ENCODE assay signal across 8 mouse cellular contexts in the genomic region with DNA sequence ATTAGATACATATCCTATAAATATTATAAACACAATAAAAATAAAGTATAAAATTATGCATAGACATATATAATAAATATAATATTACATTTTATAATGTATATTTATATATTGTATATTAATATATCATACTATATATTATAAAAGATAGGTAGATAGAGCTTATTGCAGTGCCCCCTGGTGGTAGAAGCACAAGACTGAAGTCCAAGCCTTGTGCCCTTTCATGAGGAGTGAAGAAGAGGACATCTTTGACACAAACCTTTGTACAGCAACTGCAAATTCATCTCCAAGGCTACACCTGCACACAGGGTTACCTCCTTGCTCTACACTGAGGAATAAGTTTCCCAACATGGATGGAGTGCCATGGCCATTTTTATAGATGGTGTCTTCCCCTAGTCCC. TPM values are rescaled to one million over a fixed set of nuclear protein-coding genes. Genes with fewer than 3 reads are reported as not detected.
DNase-seq lines count a peak whose midpoint lies in the region; ATAC-seq and TF ChIP-seq lines count a peak whose summit lies in the region.

No protein-coding gene starts in this region.

- no peak overlapping the region for H3K4me2 ChIP-seq in hindbrain, postnatal 0 days (ENCODE audit: low read depth, low read length)
- H3K4me2 ChIP-seq in hindbrain, embryonic 12.5 days (replicated peaks), result no peak overlapping the region
- H3K4me2 ChIP-seq in forebrain, embryonic 15.5 days (replicated peaks), result no peak overlapping the region

- H3K27me3 ChIP-seq in hindbrain, postnatal 0 days (ENCODE audit: insufficient read depth, low read length), result no peaks in the 10 kb centered on the region
- H3K27me3 ChIP-seq in hindbrain, embryonic 12.5 days, result no peaks in the 10 kb centered on the region
- no peaks in the 10 kb centered on the region; a peak in 1 of 4 replicates for H3K27me3 ChIP-seq in MEL (ENCODE audit: control insufficient read depth in 1 of 2, insufficient read depth in 2 of 2, low read length in 2 of 2)
- H3K27me3 ChIP-seq in forebrain, embryonic 15.5 days, result no peaks in the 10 kb centered on the region

- no peak for TF ChIP-seq EP300 in MEL (IDR thresholded peaks at IDR 0.05; ENCODE audit: low read depth in 1 of 2, low read length in 2 of 2)

- peak; percentile 66 for TF ChIP-seq RAD21 in MEL (IDR thresholded peaks at IDR 0.05; ENCODE audit: low read depth, low read length)

- H3K9me3 ChIP-seq in hindbrain, postnatal 0 days (ENCODE audit: low read length), result no peaks in the 10 kb centered on the region
- H3K9me3 ChIP-seq in hindbrain, embryonic 12.5 days (replicated peaks), result no peaks in the 10 kb centered on the region
- H3K9me3 ChIP-seq in MEL (replicated peaks; ENCODE audit: insufficient read depth, low read length), result no peaks in the 10 kb centered on the region
- no peaks in the 10 kb centered on the region for H3K9me3 ChIP-seq in forebrain, embryonic 15.5 days

- TF ChIP-seq POLR2A in MEL (IDR thresholded peaks at IDR 0.05; ENCODE audit: control insufficient read depth in 1 of 2, insufficient read depth in 1 of 2, low read depth in 1 of 2, low read length in 2 of 2, poor library complexity in 1 of 2), result no peak

- no peaks in the 10 kb centered on the region for H3K4me1 ChIP-seq in hindbrain, postnatal 0 days (ENCODE audit: insufficient read depth, low read length)
- H3K4me1 ChIP-seq in hindbrain, embryonic 12.5 days, result no peaks in the 10 kb centered on the region
- H3K4me1 ChIP-seq in MEL (ENCODE audit: control insufficient read depth in 1 of 2, insufficient read depth in 2 of 2, low read length in 2 of 2), result peaks cover 0 to 2% of the 10 kb centered on the region in 2 experiments; a peak in 1 of 4 replicates
- no peaks in the 10 kb centered on the region for H3K4me1 ChIP-seq in forebrain, embryonic 15.5 days

- H3K36me3 ChIP-seq in hindbrain, postnatal 0 days (ENCODE audit: insufficient read depth, low read length), result no peaks in the 10 kb centered on the region
- H3K36me3 ChIP-seq in hindbrain, embryonic 12.5 days, result no peaks in the 10 kb centered on the region
- no peaks in the 10 kb centered on the region for H3K36me3 ChIP-seq in MEL (ENCODE audit: control insufficient read depth in 1 of 2, insufficient read depth in 2 of 2, low read length in 2 of 2)
- no peaks in the 10 kb centered on the region for H3K36me3 ChIP-seq in forebrain, embryonic 15.5 days

- no peak for ATAC-seq in hindbrain, postnatal 0 days
- ATAC-seq in hindbrain, embryonic 12.5 days (ENCODE audit: low FRiP score), result no peak
- ATAC-seq in monocyte, adult 5-6 weeks (replicated peaks; ENCODE audit: insufficient number of reproducible peaks, low FRiP score, low TSS enrichment, poor library complexity, severe bottlenecking), result peak; percentile 68; the same call in 1 of the 2 replicates
- ATAC-seq in forebrain, embryonic 15.5 days (replicated peaks), result no peak

- H3K27ac ChIP-seq in hindbrain, postnatal 0 days, result no peak overlapping the region
- no peak overlapping the region for H3K27ac ChIP-seq in hindbrain, embryonic 12.5 days
- no peak overlapping the region for H3K27ac ChIP-seq in MEL (ENCODE audit: control insufficient read depth, low read depth, low read length)
- H3K27ac ChIP-seq in forebrain, embryonic 15.5 days (replicated peaks), result no peak overlapping the region

- no peak overlapping the region for H3K9ac ChIP-seq in hindbrain, postnatal 0 days (replicated peaks; ENCODE audit: low read length)
- no peak overlapping the region for H3K9ac ChIP-seq in hindbrain, embryonic 12.5 days
- H3K9ac ChIP-seq in MEL (ENCODE audit: control insufficient read depth, low read depth, low read length, poor library complexity, severe bottlenecking), result no peak overlapping the region
- no peak overlapping the region for H3K9ac ChIP-seq in forebrain, embryonic 15.5 days (replicated peaks)

- DNase-seq in hindbrain, postnatal 0 days (ENCODE audit: low spot score), result peak; percentile 70
- DNase-seq in 416B (ENCODE audit: low read depth) (peak; percentile 67), MEL (ENCODE audit: low read depth, low spot score) (peak; percentile 70)
- peak; percentile 47 for DNase-seq in cerebellum, adult 9-11 months
- DNase-seq in kidney, postnatal 10 days, result peak; percentile 76

- H3K4me3 ChIP-seq in hindbrain, postnatal 0 days (ENCODE audit: low read length), result no peak overlapping the region
- no peak overlapping the region for H3K4me3 ChIP-seq in hindbrain, embryonic 12.5 days
- no peak overlapping the region for H3K4me3 ChIP-seq in MEL (ENCODE audit: control insufficient read depth in 1 of 2, insufficient read depth in 1 of 2, low read depth in 2 of 2, low read length in 2 of 2)
- no peak overlapping the region for H3K4me3 ChIP-seq in forebrain, embryonic 15.5 days

- no peaks in the 10 kb centered on the region for H3K79me2 ChIP-seq in MEL (ENCODE audit: control insufficient read depth, insufficient read depth, low read length, poor library complexity)

- peak; percentile 61 for TF ChIP-seq CTCF in hindbrain, postnatal 0 days (IDR thresholded peaks at IDR 0.05; ENCODE audit: low read depth)
- peak; percentile 65 to 73 (median 67) for TF ChIP-seq CTCF in MEL (IDR thresholded peaks at IDR 0.05 in 2 of 3, conservative IDR thresholded peaks at IDR 0.05 in 1 of 3; ENCODE audit: control insufficient read depth in 1 of 3, insufficient read depth in 1 of 3, low read depth in 2 of 3, low read length in 3 of 3, poor library complexity in 1 of 3, severe bottlenecking in 1 of 3)

TF ChIP-seq in MEL, 35 proteins besides CTCF, POLR2A, EP300 and RAD21:
- TF ChIP-seq SMC3 (IDR thresholded peaks at IDR 0.05; ENCODE audit: low read depth, low read length) (peak; percentile 90), SIN3A (IDR thresholded peaks at IDR 0.05; ENCODE audit: low read length) (no peak), ZNF384 (IDR thresholded peaks at IDR 0.05; ENCODE audit: low read depth, low read length) (no peak), ZC3H11A (IDR thresholded peaks at IDR 0.05; ENCODE audit: low read depth, low read length) (peak; percentile 88), POLR2AphosphoS5 (IDR thresholded peaks at IDR 0.05; ENCODE audit: borderline replicate concordance, low read depth, low read length) (no peak)

RNA-seq across cellular contexts. Expression of gene Cfap97d2, which starts 20.0 kb away (rescaled TPM):
- total RNA-seq in hindbrain, postnatal 0 days (2014; rRNA removed), result 0.54 and 0.84 TPM in 2 replicates
- polyA plus RNA-seq in hindbrain, postnatal 0 days (2015; fragmentation: Nextera tagmentation; extraction: Ambion mirVana), result 1.8 TPM in 2 replicates
- polyA plus RNA-seq in hindbrain, embryonic 12.5 days (2016; fragmentation: Nextera tagmentation; extraction: Ambion mirVana), result 2.3 and 2.6 TPM in 2 replicates
- total RNA-seq in MEL (2012; rRNA removed), result not detected in 2 replicates
- not detected for polyA plus RNA-seq in MEL (2012; ENCODE audit: insufficient read depth in 1 of 2, insufficient read length in 2 of 2, low read depth in 1 of 2, low replicate concordance in 2 of 2, missing spikeins in 1 of 2)
- total RNA-seq in monocyte, adult 5-6 weeks (2017), result 2.5 TPM in 1 of 3 replicates, not detected in the others
- polyA plus RNA-seq in forebrain, embryonic 15.5 days (2015; fragmentation: Nextera tagmentation; extraction: Ambion mirVana), result 0.75 and 1.2 TPM in 2 replicates

RNA-seq across cellular contexts. Expression of gene Cdc16, which starts 31.8 kb away (rescaled TPM):
- total RNA-seq in hindbrain, postnatal 0 days (2014; rRNA removed), result 97.7 and 130 TPM in 2 replicates
- polyA plus RNA-seq in hindbrain, postnatal 0 days (2015; fragmentation: Nextera tagmentation; extraction: Ambion mirVana), result 99.9 and 103 TPM in 2 replicates
- polyA plus RNA-seq in hindbrain, embryonic 12.5 days (2016; fragmentation: Nextera tagmentation; extraction: Ambion mirVana), result 214 and 222 TPM in 2 replicates
- 57.2 and 59.6 TPM in 2 replicates for total RNA-seq in MEL (2012; rRNA removed)
- polyA plus RNA-seq in MEL (2012; ENCODE audit: insufficient read depth in 1 of 2, insufficient read length in 2 of 2, low read depth in 1 of 2, low replicate concordance in 2 of 2, missing spikeins in 1 of 2), result 10 to 100 TPM in 1 of 2 experiments, not detected in 1; 53.6 TPM
- total RNA-seq in monocyte, adult 5-6 weeks (2017), result 26.3 to 45.9 TPM (median 30.8 TPM) in 3 replicates
- 182 and 187 TPM in 2 replicates for polyA plus RNA-seq in forebrain, embryonic 15.5 days (2015; fragmentation: Nextera tagmentation; extraction: Ambion mirVana)

RNA-seq across cellular contexts. Expression of gene Rasa3, which starts 48.3 kb away (rescaled TPM):
- total RNA-seq in hindbrain, postnatal 0 days (2014; rRNA removed), result 84.7 and 85.2 TPM in 2 replicates
- polyA plus RNA-seq in hindbrain, postnatal 0 days (2015; fragmentation: Nextera tagmentation; extraction: Ambion mirVana), result 29.4 and 33.5 TPM in 2 replicates
- polyA plus RNA-seq in hindbrain, embryonic 12.5 days (2016; fragmentation: Nextera tagmentation; extraction: Ambion mirVana), result 30.0 and 31.4 TPM in 2 replicates
- total RNA-seq in MEL (2012; rRNA removed), result 18.3 and 22.4 TPM in 2 replicates
- polyA plus RNA-seq in MEL (2012; ENCODE audit: insufficient read depth in 1 of 2, insufficient read length in 2 of 2, low read depth in 1 of 2, low replicate concordance in 2 of 2, missing spikeins in 1 of 2), result 10 to 100 TPM in 1 of 2 experiments, not detected in 1; 28.0 TPM
- 276 to 375 TPM (median 323 TPM) in 3 replicates for total RNA-seq in monocyte, adult 5-6 weeks (2017)
- 22.1 and 23.4 TPM in 2 replicates for polyA plus RNA-seq in forebrain, embryonic 15.5 days (2015; fragmentation: Nextera tagmentation; extraction: Ambion mirVana)

RNA-seq across cellular contexts. Expression of gene Upf3a, which starts 59.7 kb away (rescaled TPM):
- 14.7 and 20.6 TPM in 2 replicates for total RNA-seq in hindbrain, postnatal 0 days (2014; rRNA removed)
- polyA plus RNA-seq in hindbrain, postnatal 0 days (2015; fragmentation: Nextera tagmentation; extraction: Ambion mirVana), result 44.9 and 51.3 TPM in 2 replicates
- polyA plus RNA-seq in hindbrain, embryonic 12.5 days (2016; fragmentation: Nextera tagmentation; extraction: Ambion mirVana), result 42.5 and 44.6 TPM in 2 replicates
- 26.1 and 29.3 TPM in 2 replicates for total RNA-seq in MEL (2012; rRNA removed)
- polyA plus RNA-seq in MEL (2012; ENCODE audit: insufficient read depth in 1 of 2, insufficient read length in 2 of 2, low read depth in 1 of 2, low replicate concordance in 2 of 2, missing spikeins in 1 of 2), result 10 to 100 TPM in 1 of 2 experiments, not detected in 1; 39.8 TPM
- total RNA-seq in monocyte, adult 5-6 weeks (2017), result 32.4 to 33.7 TPM (median 32.9 TPM) in 3 replicates
- polyA plus RNA-seq in forebrain, embryonic 15.5 days (2015; fragmentation: Nextera tagmentation; extraction: Ambion mirVana), result 43.9 and 46.8 TPM in 2 replicates
